Mouse (Mus musculus) forebrain, embryonic 14.5 days (tissue): Measurements from ENCODE around the gene Kif23. TPM values are rescaled to one million over a fixed set of nuclear protein-coding genes. Genes with fewer than 3 reads are reported as not detected.

Experiments used
- polyA plus RNA-seq: library from polyadenylated mRNA; unstranded; fragments of >200 nt; fragmentation: Nextera tagmentation; extraction: Ambion mirVana; gene quantifications from 2 replicates; pipeline ENCODE4 v1.2.1, GENCODE M21; 2014

Gene Kif23
- polyA plus RNA-seq, 1 experiment from 2014 or later: 49.6 TPM

Other genes with a start within 250 kb of the Kif23 start
- gene Rplp1, start 32.2 kb downstream of the Kif23 start, polyA plus RNA-seq: 964 and 1,342 TPM in 2 replicates
- gene Paqr5, start 80.1 kb upstream of the Kif23 start, polyA plus RNA-seq: 0.53 and 0.55 TPM in 2 replicates
- gene Glce, start 175.9 kb upstream of the Kif23 start, polyA plus RNA-seq: 16.0 and 18.5 TPM in 2 replicates